Mouse (Mus musculus) cerebellum, adult 2 months (tissue): ENCODE data around the gene Cfap54. TPM values are rescaled to one million over a fixed set of nuclear protein-coding genes. Genes with fewer than 3 reads are reported as not detected.

ENCODE experiments used
- DNase-seq, 2 experiments: peaks; one replicate each; pipeline ENCODE4 v3.0.0; 2021
- H3K27ac ChIP-seq: fragments of 200-500 bp; 2 replicates; pipeline ENCODE4 v1.5.1; 2012; ENCODE audit warnings: low read length, control low read depth, inconsistent platforms; ENCODE audit not compliant: insufficient read depth
- H3K27me3 ChIP-seq: fragments of 200-500 bp; 2 replicates; pipeline ENCODE4 v1.6.1; 2012; ENCODE audit warnings: inconsistent platforms, mild to moderate bottlenecking, low read length, moderate library complexity; ENCODE audit not compliant: control insufficient read depth, insufficient read depth
- H3K4me1 ChIP-seq: fragments of 200-500 bp; 2 replicates; pipeline ENCODE4 v1.6.1; 2011; ENCODE audit warnings: low read length; ENCODE audit not compliant: control insufficient read depth, insufficient read depth
- H3K4me3 ChIP-seq: fragments of 200-500 bp; replicated peaks from 2 replicates; pipeline ENCODE3; 2011; ENCODE audit warnings: mild to moderate bottlenecking, low read depth, low read length, control low read depth; ENCODE audit not compliant: insufficient read depth
- CTCF ChIP-seq: fragments of 200-500 bp; IDR thresholded peaks from 2 replicates; pipeline ENCODE4 v1.5.1; 2011; ENCODE audit warnings: low read depth, mild to moderate bottlenecking, control low read depth, low read length, moderate library complexity, borderline replicate concordance; ENCODE audit not compliant: insufficient read depth
- POLR2A ChIP-seq: fragments of 200-500 bp; IDR thresholded peaks from 2 replicates; pipeline ENCODE4 v1.6.1; 2011; ENCODE audit warnings: low read length, control low read depth, borderline replicate concordance; ENCODE audit not compliant: insufficient read depth
- WGBS: fragments of 180-500 bp; shearing (Covaris S2); methylation state at CpG from one replicate; pipeline ENCODE4 v1.1.7; 2018; 5-methylcytosine and 5-hydroxymethylcytosine counted together
- polyA plus RNA-seq: library from polyadenylated mRNA; depleted of rRNA; stranded (reverse); fragments of >200 nt; gene quantifications from 2 replicates; pipeline ENCODE4 v1.2.3, GENCODE M21; 2012

The Cfap54 gene
- polyA plus RNA-seq, 1 experiment: 0.95 TPM

DNA sequence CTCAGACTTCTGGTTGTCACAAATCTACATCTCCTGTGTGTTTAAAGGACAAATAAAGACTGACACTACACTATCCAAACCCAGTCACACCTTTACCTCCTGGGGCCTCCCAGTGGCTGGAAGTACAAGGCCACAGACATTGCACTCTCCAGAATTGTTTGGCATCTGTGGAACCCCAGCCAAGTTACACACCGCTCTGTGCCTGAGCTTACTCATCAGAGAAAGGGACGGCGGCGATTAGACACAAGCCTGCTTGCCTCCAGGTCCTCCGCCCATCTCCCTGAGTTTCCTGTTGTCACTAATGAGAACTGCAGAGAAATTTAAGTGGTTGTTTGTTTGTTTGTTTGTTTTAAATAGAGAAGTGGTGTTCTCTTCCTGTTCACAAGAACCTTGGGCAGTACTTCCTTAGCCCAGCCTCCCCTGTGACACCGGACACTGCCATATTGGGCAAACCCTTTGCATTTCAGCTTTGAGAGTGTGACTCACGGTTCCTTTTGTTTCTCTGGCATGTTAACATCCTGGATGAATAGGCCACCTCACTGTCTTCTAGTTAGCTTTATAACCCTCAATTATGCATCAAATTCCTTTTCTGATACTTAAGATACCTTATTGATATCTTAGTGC, 13.7 kb upstream of the Cfap54 start:
- Histone ChIP-seq H3K4me1 (no peaks in the 10 kb centered on the region), H3K4me3 (no peak overlapping the region), H3K27me3 (no peaks in the 10 kb centered on the region), H3K27ac (no peak overlapping the region)
- WGBS: 85% methylated on average over 7 of the region's 7 CpGs
- no peak for DNase-seq
- no peak for TF ChIP-seq CTCF
- TF ChIP-seq POLR2A: no peak

GRCm38 (mm10) chr10:93091928-93092327, 10.5 kb upstream of the Cfap54 start:
- 96% methylated on average over 2 of the region's 2 CpGs for WGBS
- no peak for DNase-seq
- Histone ChIP-seq H3K4me3 (no peak overlapping the region), H3K27ac (no peak overlapping the region), H3K4me1 (no peaks in the 10 kb centered on the region), H3K27me3 (no peaks in the 10 kb centered on the region)
- no peak for TF ChIP-seq CTCF
- TF ChIP-seq POLR2A: no peak

- DNase-seq: no peak
- WGBS: 87% methylated on average over 6 of the region's 6 CpGs
- TF ChIP-seq POLR2A (no peak), CTCF (no peak)
Measured at GRCm38 (mm10) chr10:93090241-93090640, 8.8 kb upstream of the Cfap54 start.

GRCm38 (mm10) chr10:93088396-93089048, 7.1 kb upstream of the Cfap54 start:
- TF ChIP-seq CTCF (no peak), POLR2A (no peak)
- Histone ChIP-seq H3K4me1 (no peaks in the 10 kb centered on the region), H3K27ac (no peak overlapping the region), H3K27me3 (no peaks in the 10 kb centered on the region), H3K4me3 (no peak overlapping the region)
- DNase-seq: no peak
- WGBS: 78% methylated on average over 11 of the region's 11 CpGs

More at GRCm38 (mm10) chr10:93090241-93090640, 8.8 kb upstream of the Cfap54 start:
- Histone ChIP-seq H3K27ac (no peak overlapping the region), H3K4me3 (no peak overlapping the region), H3K4me1 (no peaks in the 10 kb centered on the region), H3K27me3 (no peaks in the 10 kb centered on the region)

DNA sequence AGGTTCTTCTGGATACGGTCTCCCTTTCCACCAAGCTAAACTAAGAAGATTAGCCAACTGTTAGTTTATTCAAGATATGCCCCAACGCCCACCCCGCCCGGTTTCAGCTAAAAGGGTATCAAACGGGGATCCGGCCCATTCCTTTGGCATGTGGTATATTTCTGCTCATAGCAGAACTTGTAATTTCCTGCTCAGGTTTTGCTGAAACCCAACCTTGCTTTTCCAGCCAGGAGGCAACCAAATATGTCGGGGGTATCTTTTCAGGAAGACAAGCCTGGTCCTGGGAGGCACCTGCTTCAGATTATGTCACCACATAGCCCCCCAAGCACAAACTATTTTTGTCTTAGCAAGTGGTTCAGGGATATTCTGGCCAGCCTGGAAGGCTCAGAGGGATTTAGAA, 6.1 kb upstream of the Cfap54 start:
- H3K4me3 ChIP-seq: no peak overlapping the region
- TF ChIP-seq POLR2A (no peak), CTCF (no peak)
- 92% methylated on average over 7 of the region's 7 CpGs for WGBS
- no peaks in the 10 kb centered on the region for H3K27me3 ChIP-seq
- H3K4me1 ChIP-seq: no peaks in the 10 kb centered on the region
- DNase-seq: no peak
- no peak overlapping the region for H3K27ac ChIP-seq

DNA sequence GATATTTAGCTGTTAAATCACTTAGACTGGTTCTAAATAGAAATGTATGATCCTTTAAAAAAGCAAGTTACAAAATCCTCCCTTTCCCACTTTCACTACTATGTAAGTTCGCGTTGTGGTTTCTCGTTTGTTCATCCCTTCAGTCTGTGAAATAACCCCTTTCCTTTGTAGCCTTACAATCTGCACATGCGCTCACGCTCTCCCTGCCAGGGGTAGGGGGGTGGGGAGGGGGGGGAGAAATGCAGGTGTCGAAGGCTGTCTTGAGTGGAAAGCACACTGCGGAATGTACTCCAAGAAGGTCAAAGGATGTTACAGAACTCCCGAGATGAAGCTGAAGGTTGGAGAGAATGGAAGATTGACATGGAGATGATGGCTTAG, 2.5 kb upstream of the Cfap54 start:
- Histone ChIP-seq H3K27me3 (no peaks in the 10 kb centered on the region), H3K27ac (no peak overlapping the region), H3K4me1 (no peaks in the 10 kb centered on the region), H3K4me3 (no peak overlapping the region)
- no peak for DNase-seq
- TF ChIP-seq POLR2A (no peak), CTCF (no peak)
- WGBS: 64% methylated on average over 8 of the region's 8 CpGs

DNA sequence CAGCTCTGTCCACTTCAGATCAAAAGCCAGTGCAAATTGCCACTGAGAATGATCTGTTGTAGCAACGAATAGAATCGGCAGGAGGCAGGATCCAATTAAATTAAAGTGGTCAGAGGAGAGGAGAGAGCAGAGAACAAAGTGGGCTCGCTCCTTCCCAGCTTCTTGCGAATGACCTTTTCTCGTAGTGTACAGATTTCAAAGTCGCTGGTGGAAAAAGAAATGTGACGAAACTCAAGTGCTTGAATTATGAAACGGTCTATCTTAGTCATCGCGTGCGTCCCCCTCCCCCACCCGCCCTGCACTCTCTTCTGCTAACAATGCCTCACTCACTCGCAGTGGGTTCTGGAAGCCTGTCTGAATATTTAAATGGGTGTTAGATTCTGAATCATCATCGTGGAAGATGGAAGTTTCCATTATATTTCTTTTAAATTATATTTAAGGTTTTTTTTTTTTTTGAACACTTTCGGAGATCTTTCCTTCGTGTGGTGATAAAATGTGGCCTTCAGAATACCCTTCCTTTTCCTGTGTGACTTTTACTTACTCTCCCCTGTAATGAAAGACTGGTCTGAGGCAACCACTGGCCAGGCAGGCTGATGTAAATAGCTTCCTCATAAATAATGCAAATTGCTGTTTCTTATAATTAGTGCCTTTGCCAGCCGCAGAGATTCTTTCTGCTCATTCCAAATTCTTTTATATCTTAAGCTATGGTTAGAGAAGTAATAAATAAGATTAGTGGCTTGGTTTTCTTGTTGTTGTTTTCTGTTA, 2.0 kb upstream of the Cfap54 start:
- Histone ChIP-seq H3K4me1 (no peaks in the 10 kb centered on the region), H3K4me3 (peak overlapping the region; percentile 46), H3K27me3 (no peaks in the 10 kb centered on the region), H3K27ac (no peak overlapping the region)
- peak in 1 of 2 experiments; percentile 10 for DNase-seq
- TF ChIP-seq POLR2A (no peak), CTCF (no peak)
- WGBS: 15% methylated on average over 17 of the region's 17 CpGs

DNA sequence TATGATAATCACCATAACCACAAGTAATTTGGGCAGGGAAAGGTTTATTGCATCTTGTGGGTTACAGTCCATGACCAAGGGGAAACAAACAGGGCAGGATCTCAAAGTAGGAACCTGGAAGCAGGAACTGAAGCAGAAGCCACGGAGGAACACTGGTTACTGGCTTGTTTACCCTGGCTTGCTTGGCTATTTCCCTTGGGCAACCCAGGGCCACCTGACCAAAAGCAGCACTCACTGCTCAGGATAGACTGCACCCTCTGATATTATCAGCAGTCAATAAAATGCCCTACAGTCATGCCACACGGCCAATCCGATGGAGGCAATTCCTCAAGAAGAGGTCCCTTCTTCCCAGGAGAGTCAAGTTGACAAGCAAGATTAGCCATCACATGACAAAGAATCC, 1.9 kb downstream of the Cfap54 start:
- no peaks in the 10 kb centered on the region for H3K4me1 ChIP-seq
- no peak for TF ChIP-seq CTCF
- TF ChIP-seq POLR2A: no peak
- no peak for DNase-seq
- H3K27me3 ChIP-seq: no peaks in the 10 kb centered on the region
- H3K4me3 ChIP-seq: no peak overlapping the region
- H3K27ac ChIP-seq: no peak overlapping the region
- 90% methylated on average over 3 of the region's 3 CpGs for WGBS
